Mouse (Mus musculus) brain, embryonic 14.5 days (tissue): ENCODE results near the gene C130079G13Rik.

Source experiments
- CTCF ChIP-seq: fragments of 200-500 bp; IDR thresholded peaks from 2 replicates; pipeline ENCODE4 v1.5.1; 2012; ENCODE audit warnings: inconsistent platforms, mild to moderate bottlenecking, moderate library complexity, borderline replicate concordance; ENCODE audit not compliant: insufficient read depth, insufficient read length; ENCODE audit errors: extremely low read depth
- POLR2A ChIP-seq: fragments of 200-500 bp; IDR thresholded peaks from 2 replicates; pipeline ENCODE4 v1.6.1; 2012; ENCODE audit warnings: mild to moderate bottlenecking, inconsistent platforms, borderline replicate concordance; ENCODE audit not compliant: poor library complexity, insufficient read depth, insufficient read length, severe bottlenecking; ENCODE audit errors: extremely low read depth

- TF ChIP-seq CTCF (no peak), POLR2A (no peak)
Measured at GRCm38 (mm10) chr3:59974591-59974990, 49.6 kb downstream of the C130079G13Rik start.
